Mouse (Mus musculus) heart, postnatal 25 days (tissue): ENCODE results near the gene Zscan20. TPM values are rescaled to one million over a fixed set of nuclear protein-coding genes. Genes with fewer than 3 reads are reported as not detected.

Experiments used
- total RNA-seq, 2 experiments: library from RNA; stranded (reverse); gene quantifications; 2 replicates each; pipeline ENCODE4 v1.2.3; 2021

Gene Zscan20
- total RNA-seq, 2 experiments from 2014 or later = 4.7 to 4.8 TPM

Other genes with a start within 250 kb of the Zscan20 start
- under 1 TPM in 1 of 2 experiments, not detected in 1; 0.10 TPM for gene Tlr12, start 8.5 kb upstream of the Zscan20 start, total RNA-seq
- 10 to 100 TPM; 36.1 to 48.5 TPM for gene Phc2, start 44.6 kb upstream of the Zscan20 start, total RNA-seq
- gene A3galt2, start 145.3 kb upstream of the Zscan20 start, total RNA-seq = under 1 TPM in 1 of 2 experiments, not detected in 1; 0.14 TPM
- gene Zfp362, start 195.9 kb upstream of the Zscan20 start, total RNA-seq = 10 to 100 TPM; 12.8 to 13.0 TPM